Mouse (Mus musculus) monocyte, adult 59 days (primary cell): ENCODE data around the gene Sik1. TPM values are rescaled to one million over a fixed set of nuclear protein-coding genes. Genes with fewer than 3 reads are reported as not detected.

Source experiments
- total RNA-seq, 2 experiments: library from RNA; stranded (reverse); gene quantifications; one replicate each; pipeline ENCODE4 v1.2.4; 2023

Gene Sik1
- 100 to 1,000 TPM; 527 to 599 TPM for total RNA-seq

DNA sequence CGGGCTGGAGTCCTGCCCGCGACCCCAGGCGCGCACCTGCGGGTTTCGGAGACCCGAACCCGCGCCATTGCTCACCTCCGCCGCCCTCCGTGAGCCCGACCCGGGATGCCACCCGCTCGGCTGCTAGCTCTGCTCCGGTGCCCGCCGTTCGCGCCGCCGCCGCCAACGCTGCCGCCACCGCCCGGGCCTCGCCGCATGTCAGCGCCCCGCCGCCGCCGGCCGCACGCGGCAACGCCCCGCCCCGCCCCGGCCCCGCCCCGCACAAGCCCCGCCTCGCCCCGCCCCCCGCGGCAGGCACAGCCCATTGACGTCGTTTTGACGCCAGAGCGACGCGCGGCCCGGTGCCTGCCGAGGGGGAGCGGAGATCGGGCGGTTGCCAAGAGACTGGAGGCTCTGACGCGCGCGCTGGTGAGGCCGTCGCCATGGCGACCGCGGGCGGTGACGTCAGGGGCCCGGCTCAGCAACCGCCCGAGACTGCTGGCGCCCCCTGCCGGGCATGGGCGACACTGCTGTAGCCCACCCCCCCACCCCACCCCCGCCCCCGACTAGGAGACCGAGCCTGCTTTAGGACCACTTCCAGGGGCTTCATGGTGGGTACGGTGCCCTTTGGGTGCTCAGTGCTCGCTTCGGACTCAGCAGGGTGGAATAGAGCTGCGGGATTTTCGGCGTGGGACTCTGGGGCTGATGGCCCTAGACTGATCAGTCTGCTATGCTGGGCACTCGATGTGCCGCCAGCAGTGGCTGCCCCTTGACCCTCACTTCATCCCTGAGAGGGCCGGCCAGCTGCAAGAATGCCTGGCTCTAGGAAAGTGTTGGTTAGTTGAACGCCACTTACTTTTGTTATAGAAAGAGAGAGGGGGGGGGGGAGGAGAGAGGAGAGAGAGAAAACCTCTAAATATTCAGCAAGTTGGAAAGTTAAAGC is at the start of gene Sik1:
Sik1 (minus strand) TSS at position 208 of the 922 bp plus-strand sequence.

Other genes starting within 250 kb of the Sik1 start
- not detected for gene Cbs, start 218.6 kb downstream of the Sik1 start, total RNA-seq
- 100 to 1,000 TPM; 198 to 215 TPM for gene U2af1, start 196.9 kb downstream of the Sik1 start, total RNA-seq
- gene Cryaa, start 178.0 kb downstream of the Sik1 start, total RNA-seq: not detected
- 10 to 100 TPM; 80.2 to 99.0 TPM for gene Rrp1b, start 180.3 kb upstream of the Sik1 start, total RNA-seq
- not detected for gene Hsf2bp, start 180.5 kb upstream of the Sik1 start, total RNA-seq